Mouse (Mus musculus): ENCODE data around the gene Fos. TPM values are rescaled to one million over a fixed set of nuclear protein-coding genes. Genes with fewer than 3 reads are reported as not detected.
"Not testable (repeated sequence)": the region's sequence is repeated elsewhere in the genome, so short reads cannot be mapped to it uniquely, and the experiment has no call there.

Fos gene
- polyA plus RNA-seq, 1 experiment: 46.5 TPM

GRCm38 (mm10) chr12:85515865-85516264 is 42.2 kb downstream of the Fos start:
- 66% methylated on average over 3 of the region's 3 CpGs for WGBS
- DNase-seq (ENCODE audit: low read depth, low spot score): no peak

DNA sequence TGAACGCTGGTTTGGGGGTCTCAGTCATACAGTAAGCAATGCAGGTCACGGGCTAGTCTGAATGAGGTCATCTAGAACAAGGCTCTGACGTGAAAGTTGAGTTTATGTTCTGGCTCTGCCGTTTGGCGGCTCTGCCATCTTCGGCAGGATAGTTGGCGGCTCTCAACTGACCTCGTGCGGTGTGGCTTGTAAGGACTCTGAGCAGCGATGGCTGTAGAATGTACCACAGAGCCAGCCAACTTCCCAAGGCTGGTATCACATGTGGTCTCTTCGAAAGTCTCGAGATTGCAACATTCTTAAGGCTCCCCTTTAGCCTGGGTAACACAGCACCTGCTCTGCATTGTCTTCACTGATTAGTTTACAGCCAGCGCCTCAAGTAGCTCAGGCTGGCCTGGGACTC is 43.6 kb downstream of the Fos start:
- 82% methylated on average over 13 of the region's 13 CpGs for WGBS

DNA sequence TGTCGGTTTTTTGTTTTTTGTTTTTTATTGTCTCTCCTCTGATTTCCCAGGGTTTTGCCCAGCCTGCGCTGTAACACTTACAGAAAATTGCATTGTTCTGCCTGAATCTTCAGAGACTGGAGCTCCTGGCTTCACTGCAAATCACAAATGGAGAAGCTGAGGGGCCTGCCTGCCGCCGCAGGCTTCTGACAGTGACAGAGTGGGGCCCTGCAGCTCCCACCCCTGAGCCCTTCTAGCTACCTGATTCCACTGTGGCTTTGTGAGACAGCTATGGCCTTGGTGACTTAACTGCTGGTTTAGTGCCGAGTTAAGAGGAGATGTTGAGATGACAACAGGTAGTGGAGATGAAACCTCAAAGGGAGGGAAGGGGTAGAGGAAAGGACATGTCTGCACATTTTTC is 44.3 kb downstream of the Fos start:
- WGBS: 81% methylated on average over 5 of the region's 5 CpGs
- DNase-seq (ENCODE audit: low read depth, low spot score): no peak

More for the DNA sequence above, 43.6 kb downstream of the Fos start:
- DNase-seq (ENCODE audit: low read depth, low spot score): no peak

GRCm38 (mm10) chr12:85519553-85519952 is 45.9 kb downstream of the Fos start:
- no peak for DNase-seq (ENCODE audit: low read depth, low spot score)
- WGBS: 83% methylated on average over 6 of the region's 6 CpGs

GRCm38 (mm10) chr12:85521101-85521500 is 47.4 kb downstream of the Fos start:
- WGBS: 92% methylated on average over 6 of the region's 6 CpGs
- no peak for DNase-seq (ENCODE audit: low read depth, low spot score)

DNA sequence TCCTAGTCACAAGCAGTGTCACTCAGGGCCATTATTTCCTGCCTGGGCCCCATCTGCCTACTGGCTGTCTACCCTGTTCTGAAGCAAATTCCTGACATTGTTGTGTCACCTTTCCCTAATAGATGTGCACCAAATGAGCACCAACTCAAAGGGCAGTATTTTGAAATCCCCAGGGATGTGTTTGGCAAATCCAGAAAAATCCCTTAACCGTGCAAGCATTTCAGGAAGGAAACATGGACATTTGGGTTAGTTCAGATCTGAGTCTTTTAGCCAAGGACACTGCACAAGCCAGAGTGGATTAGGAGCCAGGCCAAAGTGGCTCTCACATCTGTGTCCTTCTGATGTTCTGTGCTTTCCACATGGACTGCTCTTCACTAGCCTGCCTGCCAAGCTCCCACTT is 48.0 kb downstream of the Fos start:
- DNase-seq (ENCODE audit: low read depth, low spot score): no peak
- WGBS: 70% methylated on average over 1 of the region's 1 CpGs

- 70% methylated on average over 7 of the region's 7 CpGs for WGBS
- no peak for DNase-seq (ENCODE audit: low read depth, low spot score)
Measured at GRCm38 (mm10) chr12:85522631-85523388, 49.1 kb downstream of the Fos start.

GRCm38 (mm10) chr12:85523421-85524192 is 49.9 kb downstream of the Fos start:
- DNase-seq (ENCODE audit: low read depth, low spot score): no peak

GRCm38 (mm10) chr12:85524193-85524858 is 50.6 kb downstream of the Fos start:
- 76% methylated on average over 8 of the region's 8 CpGs for WGBS
- DNase-seq (ENCODE audit: low read depth, low spot score): no peak

More at GRCm38 (mm10) chr12:85523421-85524192, 49.9 kb downstream of the Fos start:
- 75% methylated on average over 14 of the region's 14 CpGs for WGBS

DNA sequence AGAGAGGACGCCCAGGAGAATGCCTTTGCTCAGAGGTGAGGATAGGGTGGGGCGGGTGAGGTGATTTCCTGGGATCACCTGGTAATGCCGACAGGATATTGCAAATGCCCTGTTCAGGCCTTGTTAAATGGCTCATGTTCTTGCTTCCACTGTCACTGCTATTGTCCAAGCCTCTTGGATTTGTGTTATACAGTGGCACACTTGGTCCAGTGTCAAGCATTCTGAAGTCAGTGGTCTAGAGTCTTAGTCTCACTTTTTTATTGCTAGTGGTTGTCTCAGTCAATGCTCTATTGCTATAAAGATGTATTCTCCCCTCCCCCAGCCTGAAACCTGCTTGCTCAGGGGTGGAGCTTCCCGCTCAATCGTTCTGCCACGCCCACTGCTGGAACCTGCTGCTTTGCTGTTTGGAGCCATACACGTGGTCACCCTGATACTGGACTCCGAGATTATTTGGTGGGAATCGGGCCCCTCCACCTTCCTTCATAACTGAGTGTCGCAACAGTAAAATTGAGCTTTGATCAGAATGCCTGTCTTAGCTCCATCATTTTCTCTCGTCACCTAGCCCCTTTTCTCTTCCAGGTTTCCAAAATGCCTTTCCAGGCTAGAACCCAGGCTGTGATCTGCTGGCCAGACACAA is 51.3 kb downstream of the Fos start:
- WGBS: 41% methylated on average over 11 of the region's 11 CpGs
- not testable (repeated sequence) for DNase-seq (ENCODE audit: low read depth, low spot score)

Other genes with a start within 250 kb of the Fos start
- gene Mlh3, start 203.3 kb upstream of the Fos start, polyA plus RNA-seq (2012; rRNA removed): 2.1 and 2.2 TPM in 2 replicates
- 2.8 and 3.6 TPM in 2 replicates for gene Acyp1, start 185.5 kb upstream of the Fos start, polyA plus RNA-seq (2012; rRNA removed)
- gene Zc2hc1c, start 185.3 kb upstream of the Fos start, polyA plus RNA-seq (2012; rRNA removed): 0.22 and 0.24 TPM in 2 replicates
- 15.3 and 21.7 TPM in 2 replicates for gene Nek9, start 134.5 kb upstream of the Fos start, polyA plus RNA-seq (2012; rRNA removed)
- gene Tmed10, start 99.0 kb upstream of the Fos start, polyA plus RNA-seq (2012; rRNA removed): 227 and 242 TPM in 2 replicates
- gene Jdp2, start 125.1 kb downstream of the Fos start, polyA plus RNA-seq (2012; rRNA removed): 5.4 and 9.5 TPM in 2 replicates
- 4.2 and 5.5 TPM in 2 replicates for gene Batf, start 212.8 kb downstream of the Fos start, polyA plus RNA-seq (2012; rRNA removed)

Data from large intestine, adult 2 months (tissue).